Mouse (Mus musculus): Measurements from ENCODE around the gene Mapk1.

DNA sequence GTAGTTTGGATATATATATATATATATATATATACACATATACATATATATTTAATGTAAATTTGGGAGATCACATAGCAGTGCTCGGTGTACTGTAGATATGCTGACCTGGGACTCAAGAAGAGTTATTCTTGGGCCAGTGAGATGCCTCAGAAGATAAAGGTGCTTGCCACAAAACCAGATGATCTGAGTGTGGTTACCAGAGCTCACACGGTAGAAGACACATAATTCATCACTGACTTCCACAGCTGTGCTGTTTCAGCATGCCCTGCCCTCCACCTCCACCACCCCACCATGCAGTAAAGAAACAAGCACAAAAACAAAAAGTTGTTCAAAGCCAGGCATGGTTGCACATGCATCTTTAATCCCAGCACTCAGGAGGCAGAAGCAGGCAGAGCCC, 4.4 kb upstream of the Mapk1 start:
- TF ChIP-seq CTCF (conservative IDR thresholded peaks at IDR 0.05; ENCODE audit: low read length) (no peak), POU5F1 (IDR thresholded peaks at IDR 0.05; ENCODE audit: borderline replicate concordance, low read length) (no peak)

Measured in E14TG2a.4 (cell line).